Mouse (Mus musculus) layer of hippocampus, adult 9-10 months (tissue): ENCODE results near the gene Emp1.
A peak's percentile ranks its signal among the peaks of the same experiment; 100 is the strongest.

Experiments used
- DNase-seq: peaks from one replicate; pipeline ENCODE4 v3.0.0; 2022; ENCODE audit warnings: low spot score

The Emp1 gene

DNA sequence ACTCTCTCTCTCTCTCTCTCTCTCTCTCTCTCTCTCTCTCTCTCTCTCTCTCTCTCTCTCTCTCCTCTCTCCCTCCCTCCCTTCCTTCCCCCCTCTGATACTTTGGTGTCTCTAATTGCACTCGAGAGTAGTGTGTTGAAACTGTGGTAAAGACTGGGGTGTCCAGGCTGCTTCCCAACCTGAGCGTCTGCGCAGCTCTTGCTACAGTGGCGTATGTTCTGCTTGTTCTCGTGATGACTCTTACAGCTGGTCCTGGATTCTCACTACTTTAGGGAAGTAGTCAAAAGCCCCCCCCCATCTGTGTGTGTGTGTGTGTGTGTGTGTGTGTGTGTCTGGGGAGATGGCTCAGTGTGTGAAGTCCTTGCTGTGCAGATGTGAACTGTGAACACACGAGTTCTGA is 50.3 kb downstream of the Emp1 start:
- DNase-seq, result no peak

DNA sequence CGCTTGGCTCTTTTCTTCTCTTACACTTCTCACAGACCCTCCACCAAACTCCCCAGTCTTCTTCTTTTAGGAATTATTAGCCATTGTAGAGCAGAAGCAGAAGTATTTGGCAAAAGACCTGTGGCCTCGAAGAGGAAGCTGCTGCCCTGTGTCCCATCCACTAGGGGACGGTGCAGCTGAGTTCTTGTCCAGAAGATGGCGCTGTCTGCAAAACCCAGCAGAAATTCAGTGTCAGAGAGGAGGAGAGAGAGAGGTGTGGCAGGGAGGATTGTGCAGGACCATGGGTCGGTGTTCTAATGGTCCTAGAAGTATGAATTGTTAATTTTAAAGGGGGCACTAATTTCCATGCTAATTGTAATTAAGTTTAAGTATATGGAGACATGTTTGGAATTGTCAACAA is 55.1 kb downstream of the Emp1 start:
- peak; percentile 22 for DNase-seq

DNA sequence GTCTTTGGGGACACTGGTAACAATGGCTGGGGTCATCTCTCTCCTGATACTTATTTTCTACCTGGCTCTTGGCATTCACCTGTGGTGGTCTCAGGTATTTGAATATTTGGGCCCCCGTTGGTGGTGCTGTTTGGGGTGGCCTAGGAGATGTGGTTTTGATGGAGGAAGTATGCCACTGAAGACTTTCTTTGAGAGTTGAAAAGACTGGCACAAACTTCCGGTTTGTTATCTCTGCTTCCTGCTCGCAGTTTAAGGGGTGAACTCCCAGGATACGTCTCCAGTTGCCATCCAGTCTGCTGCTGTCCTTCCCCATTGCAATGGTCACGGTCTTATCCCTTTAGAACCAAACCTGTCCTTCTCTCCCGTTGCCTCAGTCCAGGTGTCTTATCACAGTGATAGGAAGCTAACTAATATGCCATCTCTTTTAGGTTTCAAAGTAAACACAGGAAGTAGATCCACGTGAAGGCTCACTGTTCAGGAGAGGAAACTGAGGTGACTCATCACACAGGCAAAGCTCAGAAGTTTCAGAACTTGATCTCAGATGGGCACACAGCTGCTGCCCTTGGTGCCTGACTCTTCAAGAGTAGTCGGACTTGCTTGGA is 56.0 kb downstream of the Emp1 start:
- no peak for DNase-seq

DNA sequence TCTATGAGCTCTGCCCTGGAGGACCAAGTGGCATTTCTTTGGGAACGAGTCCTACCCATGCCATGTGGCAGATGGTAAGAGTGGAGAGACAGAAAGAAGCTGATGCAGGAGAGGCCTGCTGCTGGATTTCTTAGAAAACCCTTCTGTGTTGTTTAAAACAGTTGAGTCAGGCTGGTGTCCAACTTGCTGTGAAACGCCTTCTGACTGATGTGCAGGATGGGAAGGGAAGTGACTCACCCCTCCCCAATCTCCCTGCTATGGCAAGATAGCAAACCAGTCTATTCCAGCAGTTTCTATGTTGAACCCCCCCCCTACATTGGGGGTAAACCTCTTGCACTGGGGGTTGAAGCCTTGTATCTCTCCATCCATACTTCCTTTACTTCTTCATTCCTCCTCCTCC is 65.9 kb downstream of the Emp1 start:
- no peak for DNase-seq

DNA sequence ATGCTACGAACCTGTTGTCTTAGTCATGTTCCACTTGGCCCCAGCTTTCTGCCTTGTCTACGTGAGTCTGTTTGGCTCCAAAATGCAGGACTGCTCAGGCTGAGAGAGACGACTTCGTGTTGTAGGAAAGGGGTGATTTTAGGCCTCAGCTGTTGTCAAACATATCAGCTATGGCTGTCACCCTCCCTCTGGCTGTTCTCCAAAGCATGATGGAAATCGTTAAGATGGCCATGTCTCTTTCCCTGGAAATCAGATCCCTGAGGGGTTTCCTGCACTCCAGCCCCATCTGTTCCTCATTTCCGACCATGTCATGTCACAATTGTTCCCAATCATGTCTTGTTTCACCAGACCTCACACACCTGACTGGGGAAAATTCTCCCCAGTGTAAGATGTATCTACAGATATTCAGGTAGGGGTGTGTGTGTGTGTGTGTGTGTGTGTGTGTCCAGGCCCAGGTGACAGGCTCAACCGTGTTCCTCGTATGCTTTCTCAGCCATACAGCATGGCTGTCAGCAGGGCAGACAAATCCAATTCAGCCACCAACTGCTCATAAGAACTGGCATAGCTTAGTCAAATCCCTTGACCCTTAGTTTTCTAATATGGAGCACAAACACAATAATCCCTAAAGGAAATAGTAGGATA is 67.0 kb downstream of the Emp1 start:
- no peak for DNase-seq

DNA sequence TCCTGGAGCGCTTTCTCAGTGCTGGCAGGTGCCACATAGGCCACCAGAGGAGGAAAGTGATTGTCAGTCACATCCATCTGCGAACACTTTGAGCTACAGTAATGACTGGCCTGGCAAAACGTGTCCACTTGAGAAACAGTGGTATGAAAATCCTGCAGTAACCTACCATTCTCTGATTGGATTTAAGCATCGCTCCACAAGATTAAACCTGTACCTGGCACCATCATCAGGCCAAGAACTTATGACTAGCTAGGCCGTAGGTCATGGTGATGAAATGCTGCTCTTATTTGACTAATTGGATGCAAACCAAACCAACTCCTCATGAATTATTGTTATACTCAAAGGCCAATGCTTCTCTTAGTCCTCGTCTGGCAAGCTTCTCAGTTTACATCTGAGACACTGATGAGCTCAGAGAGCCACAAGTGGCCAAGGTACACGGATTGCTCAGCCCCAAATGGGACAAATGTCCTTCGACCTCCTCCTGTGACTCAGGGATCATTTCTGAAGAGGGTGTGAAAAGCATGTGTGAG is 68.2 kb downstream of the Emp1 start:
- DNase-seq, result no peak
